Mouse (Mus musculus) CD4-positive, CD25-positive, alpha-beta regulatory T cell, adult 2 months (primary cell): ENCODE data around the gene Comp.

ENCODE experiments used
- DNase-seq: peaks from one replicate; pipeline ENCODE4 v3.0.0-alpha.2; 2012; ENCODE audit warnings: low read depth, low spot score

Comp gene

DNA sequence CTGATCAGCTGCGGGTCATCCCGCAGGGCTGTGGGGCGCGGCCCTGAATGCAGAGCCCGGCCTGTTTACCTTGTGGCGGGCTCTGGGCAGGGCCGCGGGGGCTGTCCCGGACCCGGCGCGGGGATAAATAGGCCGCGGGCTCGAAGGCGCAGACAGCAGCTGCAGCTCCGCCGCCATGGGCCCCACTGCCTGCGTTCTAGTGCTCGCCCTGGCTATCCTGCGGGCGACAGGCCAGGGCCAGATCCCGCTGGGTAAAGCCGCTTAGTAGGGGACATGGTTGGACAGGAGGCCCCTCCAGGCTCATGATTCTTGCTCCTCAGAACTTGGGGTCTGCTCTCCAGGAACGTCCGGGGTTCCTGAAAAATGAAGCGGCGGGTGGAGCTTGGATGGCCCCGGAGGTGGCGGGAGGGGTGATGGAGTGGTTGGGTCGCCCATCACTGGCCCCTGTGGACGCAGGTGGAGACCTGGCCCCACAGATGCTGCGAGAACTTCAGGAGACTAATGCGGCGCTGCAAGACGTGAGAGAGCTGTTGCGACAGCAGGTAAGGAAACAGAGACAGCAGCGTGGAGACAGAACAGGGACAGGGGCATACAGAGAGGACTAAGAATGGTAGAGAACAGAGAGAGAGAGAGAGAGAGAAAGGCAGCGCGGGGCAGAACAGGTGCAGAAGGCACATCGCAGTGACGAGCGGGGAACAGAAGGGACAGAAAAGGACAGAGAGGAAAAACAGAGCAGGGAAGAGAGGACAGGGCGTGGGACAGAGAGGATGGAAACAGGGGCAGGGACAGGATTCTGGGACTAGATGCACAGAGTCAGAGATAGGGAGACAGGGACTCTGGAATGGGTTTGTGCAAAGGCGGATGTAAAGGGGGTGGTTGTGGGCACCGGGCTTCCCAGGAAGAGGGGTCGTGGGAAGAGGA lies at the start of gene Comp:
Gene Comp, plus strand, starts transcription at position 162 of the 921 bp plus-strand sequence.
- DNase-seq = no peak

DNA sequence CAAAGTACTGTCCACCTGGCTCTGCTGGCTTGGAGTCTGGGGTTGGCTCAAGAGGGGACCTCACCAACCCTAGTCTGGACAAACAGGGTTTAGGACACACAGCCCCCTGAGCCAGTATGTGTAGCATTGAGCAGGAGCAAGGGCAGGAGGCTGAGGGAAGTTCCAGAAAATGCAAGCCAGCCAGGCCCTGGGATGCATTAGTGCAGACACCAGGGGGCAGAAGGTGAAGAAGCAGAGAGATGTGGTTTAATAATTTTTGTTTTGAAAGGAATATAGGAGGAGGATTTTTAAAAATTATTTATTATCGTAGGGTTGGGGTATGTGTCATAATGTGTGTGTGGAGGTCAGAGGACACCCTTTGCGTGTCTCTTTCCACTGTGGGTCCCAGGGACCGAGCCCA lies 49.6 kb upstream of the Comp start:
- DNase-seq = no peak

DNA sequence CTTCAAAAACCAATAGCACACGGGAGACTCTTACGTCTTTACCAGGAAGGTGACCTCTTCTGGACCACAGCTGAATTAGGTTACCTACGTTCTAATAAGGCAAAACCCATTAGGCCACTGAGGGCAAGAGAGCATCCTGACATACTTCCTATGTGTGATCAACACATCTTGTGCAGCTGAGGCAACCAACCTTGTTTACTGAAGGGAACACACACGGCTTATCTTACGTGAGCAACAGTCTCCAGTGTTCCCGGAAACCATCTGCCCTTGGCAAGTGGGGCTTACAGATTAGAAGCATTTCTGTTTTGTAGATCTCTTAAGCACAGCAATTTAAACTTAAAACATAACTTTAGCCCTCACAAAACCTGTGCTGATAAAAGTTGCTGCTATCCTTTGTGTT lies 45.8 kb upstream of the Comp start:
- no peak for DNase-seq

DNA sequence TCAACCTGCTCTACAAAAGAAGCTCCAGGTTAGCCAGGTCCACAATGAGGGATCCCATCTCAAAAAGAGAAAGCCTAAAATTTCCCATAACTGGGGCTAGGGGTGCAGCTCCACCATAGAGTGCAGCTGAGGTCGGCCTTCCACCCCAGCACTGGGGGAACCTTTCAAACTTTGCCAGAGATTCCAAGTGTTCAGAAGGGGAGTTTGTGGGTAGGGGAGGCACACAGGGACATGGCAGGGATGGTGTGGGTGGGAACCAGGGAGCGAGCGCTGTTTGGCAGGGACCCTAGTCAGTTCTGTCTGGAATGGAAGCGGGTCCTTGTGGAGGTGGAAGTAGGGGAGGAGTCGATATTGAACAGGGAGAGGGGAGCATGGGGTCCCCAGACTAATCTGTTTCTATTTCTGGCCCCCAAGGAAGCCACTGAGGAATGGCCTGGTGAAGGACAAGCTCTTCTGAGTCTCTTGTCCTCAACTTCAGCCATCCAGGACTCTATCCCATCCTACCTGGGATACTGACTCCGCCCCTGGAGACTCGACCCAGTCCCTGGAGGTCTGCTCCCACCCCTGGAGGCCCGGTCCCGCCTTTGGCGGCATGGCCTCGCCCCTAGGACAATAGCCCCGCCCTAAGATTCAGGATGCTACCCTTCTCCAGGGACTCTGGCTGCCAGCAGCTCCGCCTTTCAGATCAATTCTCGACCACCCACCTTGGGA lies 44.1 kb upstream of the Comp start, which contains the start of gene Gdf1:
Gene Gdf1, plus strand, starts transcription at position 694 of the 711 bp plus-strand sequence.
- DNase-seq = no peak

DNA sequence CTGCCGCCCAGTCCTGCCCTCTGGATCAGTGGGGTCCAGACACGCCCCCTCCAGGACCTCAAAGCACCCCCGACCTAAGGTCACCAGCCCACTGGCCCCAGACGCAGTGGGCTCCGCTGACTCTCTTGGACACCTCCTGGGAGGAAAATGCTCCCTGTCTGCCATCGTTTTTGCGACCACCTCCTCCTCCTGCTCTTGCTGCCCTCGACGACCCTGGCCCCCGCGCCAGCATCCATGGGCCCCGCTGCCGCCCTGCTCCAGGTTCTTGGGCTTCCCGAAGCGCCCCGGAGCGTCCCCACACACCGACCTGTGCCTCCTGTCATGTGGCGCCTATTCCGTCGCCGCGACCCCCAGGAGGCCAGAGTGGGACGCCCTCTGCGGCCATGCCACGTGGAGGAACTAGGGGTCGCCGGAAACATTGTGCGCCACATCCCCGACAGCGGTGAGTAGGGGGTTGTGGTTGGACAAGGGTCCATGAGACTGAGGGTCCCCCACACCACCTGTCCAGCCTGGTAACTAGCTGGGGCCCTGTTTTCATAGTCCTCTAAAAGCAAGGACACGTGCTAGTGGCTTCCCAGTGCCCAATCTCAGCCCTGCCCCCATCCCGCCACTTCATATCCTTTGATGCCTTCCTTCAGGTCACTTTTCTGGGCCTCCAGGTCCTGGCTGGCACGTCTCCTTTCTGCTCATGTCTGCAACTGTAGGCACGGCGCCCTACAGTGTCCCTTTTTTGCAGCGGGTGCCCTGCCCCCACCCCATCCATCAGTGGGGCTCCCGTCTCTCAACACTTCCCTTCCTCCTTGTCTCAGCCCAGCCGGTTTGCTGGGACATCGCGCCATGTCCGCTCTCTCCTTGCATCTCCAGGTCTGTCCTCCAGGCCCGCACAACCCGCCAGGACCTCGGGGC lies 43.3 kb upstream of the Comp start:
- no peak for DNase-seq

DNA sequence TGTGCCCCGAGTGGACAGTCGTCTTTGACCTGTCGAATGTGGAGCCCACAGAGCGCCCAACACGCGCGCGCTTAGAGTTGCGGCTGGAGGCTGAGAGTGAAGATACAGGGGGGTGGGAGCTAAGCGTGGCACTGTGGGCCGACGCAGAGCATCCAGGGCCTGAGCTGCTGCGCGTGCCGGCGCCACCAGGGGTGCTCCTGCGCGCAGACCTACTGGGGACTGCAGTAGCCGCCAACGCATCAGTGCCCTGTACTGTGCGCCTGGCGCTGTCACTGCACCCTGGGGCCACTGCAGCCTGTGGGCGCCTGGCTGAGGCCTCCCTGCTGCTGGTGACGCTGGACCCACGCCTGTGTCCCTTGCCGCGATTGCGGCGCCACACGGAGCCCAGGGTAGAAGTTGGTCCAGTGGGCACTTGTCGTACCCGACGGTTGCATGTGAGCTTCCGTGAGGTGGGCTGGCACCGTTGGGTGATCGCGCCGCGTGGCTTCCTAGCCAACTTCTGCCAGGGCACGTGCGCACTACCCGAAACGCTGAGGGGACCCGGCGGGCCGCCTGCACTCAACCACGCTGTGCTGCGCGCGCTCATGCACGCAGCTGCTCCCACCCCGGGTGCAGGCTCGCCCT lies 42.5 kb upstream of the Comp start:
- DNase-seq = no peak

DNA sequence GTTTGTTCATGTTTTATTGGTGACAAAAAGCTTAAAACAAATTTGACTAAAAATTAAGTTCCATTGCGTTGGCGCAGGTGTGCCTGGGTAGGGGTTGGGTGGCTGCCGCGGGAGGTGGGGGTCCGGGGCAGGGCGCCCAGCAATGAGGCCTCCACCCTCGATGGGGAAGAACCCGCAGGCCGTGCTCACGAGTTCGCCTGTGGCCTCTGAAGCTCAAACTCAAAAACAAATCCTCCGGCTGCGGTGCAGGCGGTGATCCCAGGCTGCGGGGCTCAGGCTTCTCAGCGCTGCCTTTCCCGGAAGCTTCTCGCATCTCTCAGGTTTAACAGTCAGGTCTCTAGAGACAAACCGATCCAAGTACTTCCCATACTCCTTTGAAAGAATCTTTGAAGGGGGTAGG lies 41.8 kb upstream of the Comp start:
- no peak for DNase-seq

DNA sequence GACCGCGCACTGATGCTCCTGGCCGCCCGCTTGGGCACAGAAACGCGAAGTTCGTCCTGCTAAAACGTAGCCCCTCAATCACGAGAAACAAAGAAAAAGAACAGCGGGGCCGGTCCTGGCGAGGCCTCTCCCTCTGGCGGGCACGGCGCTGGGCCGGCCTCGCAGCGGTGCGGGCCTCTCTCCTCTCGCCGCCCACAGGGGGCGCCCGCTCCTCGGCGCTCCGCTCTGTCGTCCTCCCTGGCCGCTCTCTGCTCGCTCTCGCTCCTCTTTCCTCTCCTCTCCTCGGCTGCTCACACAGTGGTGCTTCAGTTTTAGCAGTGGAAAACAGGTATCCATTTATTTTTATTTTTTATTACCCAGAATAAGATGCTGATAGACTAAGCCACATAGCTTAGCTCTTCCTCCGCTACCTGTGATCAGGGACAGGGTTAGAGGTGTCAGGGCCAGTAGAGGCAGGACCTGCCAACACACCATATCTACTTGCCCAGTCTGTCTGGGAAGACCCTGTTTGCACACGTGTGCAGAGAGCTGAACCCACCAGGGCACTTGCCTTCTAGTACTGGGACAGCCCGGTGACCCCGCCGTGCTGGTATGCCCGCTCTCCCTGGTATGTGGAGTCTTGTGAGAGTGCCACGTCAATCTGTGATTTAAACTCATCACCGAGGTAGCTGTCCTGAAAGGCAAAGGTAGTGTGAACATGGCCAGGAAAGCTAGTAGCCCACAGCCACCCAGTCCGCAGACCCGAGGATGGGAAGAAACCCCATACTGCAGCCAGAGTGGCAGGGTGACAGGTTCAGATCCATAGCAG lies 41.1 kb upstream of the Comp start:
- DNase-seq = no peak

DNA sequence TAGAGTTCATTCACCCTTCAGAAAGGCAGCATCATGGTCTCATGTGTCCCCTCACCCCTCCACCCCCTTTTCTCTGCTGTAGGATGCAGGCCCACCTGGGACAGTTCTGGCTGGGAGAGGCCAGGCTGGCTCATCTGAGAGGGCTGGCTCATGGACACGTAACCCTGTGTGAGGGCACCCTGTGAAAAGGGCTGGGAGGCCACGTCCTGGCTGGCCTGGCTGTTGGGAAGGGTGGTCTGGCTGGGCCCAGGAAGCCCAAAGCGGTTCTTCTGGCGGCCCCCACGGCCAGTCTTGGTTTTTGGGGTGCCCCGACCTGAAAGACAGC lies 40.5 kb upstream of the Comp start:
- no peak for DNase-seq

DNA sequence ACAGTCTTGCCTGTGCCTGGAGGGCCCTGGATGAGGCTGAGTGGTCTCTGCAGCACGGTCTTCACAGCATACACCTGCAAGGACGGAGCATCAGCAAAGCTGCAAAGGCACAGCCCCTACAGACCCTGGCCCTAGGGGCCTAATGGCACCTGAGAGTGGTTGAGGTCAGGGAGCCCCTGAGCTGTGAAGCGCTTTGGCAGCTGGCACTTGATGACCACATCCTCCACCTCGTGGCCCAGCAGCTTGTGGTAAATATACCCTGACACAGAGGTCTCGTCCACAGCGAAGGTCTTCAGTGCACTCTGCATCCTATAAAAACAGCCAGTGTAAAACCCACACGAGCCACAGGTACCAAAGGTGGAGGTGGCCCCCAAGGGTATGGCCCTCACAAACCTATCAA lies 34.4 kb upstream of the Comp start:
- no peak for DNase-seq

DNA sequence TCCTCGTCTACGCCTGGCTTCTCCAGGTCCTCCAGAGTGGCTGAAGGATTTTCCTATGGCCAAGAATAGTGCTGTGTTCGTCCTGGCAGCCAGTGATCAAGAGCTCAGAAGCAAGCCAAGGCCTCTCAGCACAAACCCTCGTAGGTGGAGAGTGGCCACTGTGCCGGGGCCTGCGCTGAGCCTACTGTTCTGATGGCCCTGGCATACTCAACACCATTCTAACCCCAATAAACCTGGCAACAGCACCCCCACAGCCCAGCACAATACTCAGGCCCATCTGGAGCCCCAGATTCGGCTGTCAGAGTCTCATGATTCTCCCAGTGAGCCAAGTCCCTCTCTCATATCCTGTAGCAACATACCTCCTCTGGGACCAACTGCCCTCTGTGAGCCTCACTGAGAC lies 32.7 kb upstream of the Comp start:
- DNase-seq = no peak

DNA sequence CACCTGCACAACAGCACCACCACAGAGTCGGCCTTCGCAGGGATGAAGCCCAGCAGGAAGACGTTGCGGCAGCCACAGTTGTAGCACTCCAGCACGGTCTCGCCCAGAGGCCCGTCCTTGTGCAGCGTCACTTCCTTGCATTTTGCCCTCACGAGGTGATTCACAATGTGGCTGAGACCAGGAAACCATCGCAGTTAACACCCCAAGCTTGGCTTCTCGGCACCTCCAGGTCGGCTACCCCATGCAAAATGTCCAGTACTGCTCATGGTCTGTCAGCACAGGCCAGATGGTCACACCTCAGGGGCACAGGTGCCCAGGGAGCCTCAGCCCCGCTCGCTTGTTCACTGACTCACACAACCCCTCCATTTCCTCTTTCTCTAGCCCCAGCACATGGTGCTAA lies 31.4 kb upstream of the Comp start:
- DNase-seq = no peak

DNA sequence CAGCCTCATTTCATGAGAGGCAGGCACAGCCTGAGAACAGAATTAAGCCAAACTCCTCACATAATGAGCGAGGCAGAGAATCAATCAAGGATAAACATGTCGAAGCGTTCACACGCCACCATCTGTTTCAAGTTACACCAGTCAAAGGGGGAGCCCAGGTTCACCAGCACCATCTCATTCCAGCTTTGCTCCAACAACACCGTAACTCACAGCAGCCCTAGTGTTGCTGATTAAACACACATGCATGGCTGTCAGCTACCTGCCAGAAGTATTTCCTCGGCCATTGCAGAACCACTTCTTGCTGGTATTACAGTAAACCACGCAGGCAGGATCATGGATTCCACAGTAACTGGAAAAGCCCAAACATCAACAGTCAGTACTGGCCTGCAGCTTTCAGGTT lies 30.3 kb upstream of the Comp start:
- no peak for DNase-seq

DNA sequence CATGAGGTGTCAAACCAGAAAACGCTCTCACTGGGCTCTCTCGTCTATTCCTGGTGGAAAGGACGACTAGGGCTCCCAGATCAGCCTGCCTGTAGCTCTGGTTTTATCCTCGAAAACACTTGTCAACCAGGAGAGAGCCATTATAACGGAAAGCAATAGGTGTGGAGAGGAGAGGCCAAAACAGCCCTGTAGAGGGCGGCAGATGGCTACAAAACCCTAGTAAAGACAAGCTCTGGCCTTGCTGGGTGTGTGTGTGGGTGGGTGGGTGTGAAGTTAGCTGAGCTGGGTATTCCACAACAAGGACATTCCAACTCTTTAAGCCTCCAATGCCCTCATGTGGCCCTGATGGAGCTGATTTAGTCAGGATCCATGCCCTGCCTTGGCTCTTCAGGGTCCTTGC lies 29.7 kb upstream of the Comp start:
- DNase-seq = peak; percentile 56

DNA sequence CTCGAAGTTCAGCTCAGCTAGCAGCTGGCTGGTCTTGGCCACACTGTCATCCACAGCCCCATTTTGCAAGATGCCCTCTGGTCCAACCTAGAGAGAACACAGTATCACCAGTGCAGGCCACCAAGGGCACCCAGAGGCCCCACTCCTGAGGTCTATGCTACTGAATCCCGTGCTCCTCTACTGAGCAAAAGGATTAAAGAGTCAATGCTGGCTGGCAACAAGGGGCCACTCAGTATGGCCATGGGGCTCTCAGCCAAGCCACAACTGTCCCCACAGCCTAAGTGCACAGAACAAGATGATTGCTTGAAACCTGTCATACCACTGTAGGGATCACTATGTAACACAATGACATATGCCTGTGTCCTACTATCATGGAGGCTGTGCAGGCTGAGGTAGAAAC lies 29.1 kb upstream of the Comp start:
- no peak for DNase-seq

DNA sequence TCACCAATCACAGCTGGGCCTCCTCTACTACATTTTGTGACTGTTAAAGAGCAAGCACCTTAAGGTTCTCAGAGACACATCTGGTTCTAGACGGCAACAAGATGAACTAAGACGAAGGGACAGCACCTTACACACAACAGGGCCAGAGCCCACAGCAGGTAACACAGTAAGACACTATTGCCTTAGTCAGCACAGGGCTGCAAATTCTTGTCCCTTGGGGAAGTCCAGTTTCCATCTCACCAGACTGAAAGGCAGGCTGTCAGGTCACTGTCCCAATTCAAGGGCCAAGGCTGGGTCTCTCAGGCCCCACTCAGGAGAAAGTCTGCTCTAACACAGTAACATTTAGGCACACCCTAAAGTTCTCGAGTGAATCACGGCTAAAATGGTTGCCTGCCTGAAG lies 25.9 kb upstream of the Comp start:
- no peak for DNase-seq

DNA sequence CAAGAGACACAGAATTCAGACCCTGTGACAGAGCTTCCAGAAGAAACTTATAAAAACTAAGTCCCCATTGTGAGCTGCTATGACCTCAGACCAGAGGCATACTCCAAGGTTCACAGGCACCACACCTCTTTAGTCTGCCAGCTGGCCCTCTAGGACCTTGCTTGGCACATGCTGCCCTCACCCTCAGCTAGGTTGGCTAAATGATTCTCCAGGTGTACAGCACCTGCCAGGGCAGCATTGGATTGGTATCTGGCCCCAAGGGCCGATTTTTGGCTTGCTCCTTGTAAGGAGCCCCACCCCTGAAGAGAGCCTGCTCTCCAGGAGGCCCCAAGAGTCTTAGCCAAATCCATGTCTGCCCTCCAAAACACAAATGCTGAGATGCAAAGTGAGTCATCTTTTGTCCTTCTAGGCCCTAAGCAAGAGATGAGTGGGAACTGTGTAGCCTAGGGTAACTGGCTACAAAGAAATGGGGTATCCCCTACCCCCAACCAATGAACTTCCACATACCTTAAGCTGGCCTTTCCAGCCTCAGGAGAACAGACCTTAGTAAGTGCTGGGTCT lies 25.4 kb upstream of the Comp start:
- DNase-seq = no peak

DNA sequence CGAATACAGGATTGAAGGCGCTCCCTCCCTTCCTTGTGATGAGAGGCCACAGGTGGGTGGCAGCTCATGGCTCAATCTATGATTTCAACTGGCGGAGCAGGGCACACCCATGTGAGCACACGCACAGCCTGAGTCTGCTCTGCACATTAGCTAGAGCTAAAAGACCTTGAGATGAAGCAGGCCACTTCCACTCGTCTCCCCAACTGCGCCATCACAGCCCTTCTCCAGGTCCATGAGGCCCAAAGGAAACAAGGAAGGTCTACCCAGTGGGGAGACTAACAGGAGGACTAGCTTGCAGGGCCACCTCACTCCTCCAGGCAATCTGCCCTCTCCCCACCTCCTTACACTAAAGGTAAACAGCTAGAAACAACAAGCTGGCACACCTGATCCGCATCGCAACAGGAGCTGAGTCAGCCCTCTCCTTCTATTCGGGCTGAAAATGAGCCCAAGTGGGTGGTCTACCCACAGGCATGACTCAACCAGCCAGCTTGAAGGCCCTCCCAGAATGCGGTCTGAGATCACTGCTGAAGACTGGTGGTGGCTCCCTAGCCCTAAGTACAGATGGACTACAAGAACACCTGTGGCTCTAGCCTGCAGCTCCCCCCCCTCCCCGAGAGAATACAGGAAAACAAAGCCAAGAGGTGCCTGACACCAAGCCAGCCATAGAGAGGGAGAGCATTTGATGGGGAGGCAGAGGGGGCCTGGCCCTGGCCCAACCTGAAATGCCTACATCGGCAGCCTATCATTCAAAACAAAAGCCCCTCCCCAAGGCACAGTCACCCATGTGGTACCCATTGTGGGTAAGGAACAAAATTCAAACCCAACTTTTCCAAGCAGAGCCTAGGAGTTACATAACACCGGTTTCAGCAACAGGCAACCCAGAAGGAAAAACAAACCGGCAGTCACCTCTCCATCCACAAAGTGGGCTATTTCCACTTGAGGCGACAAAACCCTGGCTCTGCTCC lies 22.0 kb upstream of the Comp start:
- peak; percentile 29 for DNase-seq

DNA sequence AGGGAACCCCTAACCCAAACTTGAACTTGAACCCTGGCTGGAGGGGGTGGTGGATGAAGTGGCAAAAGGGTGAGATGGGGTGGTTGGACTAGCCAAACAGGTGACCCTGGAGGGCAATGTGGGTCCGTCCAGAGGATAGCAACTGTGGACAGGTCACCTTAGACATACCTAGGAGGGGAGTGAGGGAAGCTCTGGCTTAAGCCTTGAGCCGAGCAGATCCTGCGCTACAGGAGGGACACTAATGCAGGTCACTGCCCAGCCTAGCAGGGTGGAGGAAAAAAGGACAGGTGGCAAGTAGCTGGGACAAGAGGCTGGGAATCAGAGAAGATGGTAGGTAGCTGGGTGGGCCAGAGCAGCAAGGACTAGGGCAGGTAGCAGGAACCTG lies 21.4 kb upstream of the Comp start:
- no peak for DNase-seq
